8 mouse cellular contexts compared by ENCODE assay signal in the genomic region with DNA sequence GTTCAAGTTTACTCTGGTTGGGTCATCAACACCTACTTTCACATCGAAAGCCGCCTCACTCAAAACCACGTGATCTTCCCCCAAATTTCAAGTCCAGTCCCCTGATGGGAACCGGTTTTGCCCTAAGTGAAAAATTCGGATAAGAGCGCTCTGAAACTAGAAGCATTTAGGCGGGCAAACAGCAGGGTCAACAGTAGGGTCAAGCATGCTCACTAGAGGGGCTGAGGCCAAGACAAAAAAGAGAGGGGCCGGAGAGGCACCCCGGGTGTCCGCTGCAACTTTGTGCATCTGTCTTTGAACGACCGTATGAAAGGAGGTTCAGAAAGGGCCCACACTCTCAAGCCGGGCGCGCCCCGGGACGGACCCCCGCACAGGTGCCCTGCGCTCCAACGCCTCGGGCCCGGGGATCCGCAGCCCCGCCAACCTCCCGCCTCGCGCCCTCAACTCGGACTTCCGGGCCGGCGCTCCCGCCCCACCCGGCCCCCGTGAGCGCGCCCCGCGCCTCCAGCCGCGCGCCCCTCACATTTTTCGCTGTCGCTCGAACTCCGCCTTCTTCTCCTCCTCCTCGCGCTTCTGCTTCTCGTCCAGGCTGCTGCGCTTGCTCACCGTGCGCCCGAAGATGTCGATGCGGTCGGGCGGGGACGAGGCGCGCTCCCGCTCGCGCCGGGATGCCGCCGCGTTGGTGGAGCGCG. TPM values are rescaled to one million over a fixed set of nuclear protein-coding genes. Genes with fewer than 3 reads are reported as not detected.
DNase-seq lines count a peak whose midpoint lies in the region; ATAC-seq lines count a peak whose summit lies in the region.

No protein-coding gene starts in this region.

- peak; percentile 39 for DNase-seq in MEL-GATA-1-ER (ENCODE audit: extremely low read depth, low read depth)
- DNase-seq in cerebellum, adult 8-10 months: peak; percentile 45
- DNase-seq in hindbrain, embryonic 11.5 days (ENCODE audit: low spot score): peak; percentile 73
- peak; percentile 65 to 74 for DNase-seq in layer of hippocampus, postnatal 10 days (ENCODE audit: low spot score in 2 of 2)
- DNase-seq in lung, postnatal 10 days: peak; percentile 80
- peak; percentile 70 for DNase-seq in ovary, postnatal 36 days (ENCODE audit: low spot score)
- peak; percentile 79 for DNase-seq in thymus, postnatal 14 days

- no peaks in the 10 kb centered on the region for H3K36me3 ChIP-seq in hindbrain, embryonic 11.5 days (ENCODE audit: control insufficient read depth, insufficient read depth, low read length)

- ATAC-seq in frontal cortex, adult (ENCODE audit: low TSS enrichment): peak; percentile 87
- ATAC-seq in hindbrain, embryonic 11.5 days (ENCODE audit: low FRiP score): peak; percentile 80

- no peaks in the 10 kb centered on the region for H3K27me3 ChIP-seq in hindbrain, embryonic 11.5 days (ENCODE audit: control insufficient read depth, insufficient read depth, low read length)

- peak overlapping the region; percentile 97 for H3K27ac ChIP-seq in hindbrain, embryonic 11.5 days (ENCODE audit: low read depth, low read length)

- under 1% methylated on average over 58 of the region's 68 CpGs for WGBS in hindbrain, embryonic 11.5 days

- H3K4me3 ChIP-seq in hindbrain, embryonic 11.5 days (ENCODE audit: low read depth, low read length): peak overlapping the region; percentile 80

- peak overlapping the region; percentile 99 for H3K9ac ChIP-seq in hindbrain, embryonic 11.5 days (ENCODE audit: low read depth, low read length)

- H3K4me2 ChIP-seq in hindbrain, embryonic 11.5 days (replicated peaks; ENCODE audit: low read depth, low read length): peak overlapping the region; percentile 55

- H3K4me1 ChIP-seq in hindbrain, embryonic 11.5 days (replicated peaks; ENCODE audit: control insufficient read depth, insufficient read depth, low read length): peaks cover 6% of the 10 kb centered on the region

- no peaks in the 10 kb centered on the region for H3K9me3 ChIP-seq in hindbrain, embryonic 11.5 days (ENCODE audit: control insufficient read depth, low read length)

RNA-seq across cellular contexts. Expression of a gene that starts 0.7 kb away (rescaled TPM):
- polyA plus RNA-seq in hindbrain, embryonic 11.5 days (2014; fragmentation: Nextera tagmentation; extraction: Ambion mirVana): 162 and 171 TPM in 2 replicates
- 100 to 1,000 TPM; 118 to 122 TPM for total RNA-seq in layer of hippocampus, postnatal 10 days (2021)

RNA-seq across cellular contexts. Expression of a gene that starts 28.6 kb away (rescaled TPM):
- polyA plus RNA-seq in hindbrain, embryonic 11.5 days (2014; fragmentation: Nextera tagmentation; extraction: Ambion mirVana): 36.3 and 43.6 TPM in 2 replicates
- total RNA-seq in layer of hippocampus, postnatal 10 days (2021): 10 to 100 TPM; 40.8 to 48.9 TPM

Comparison
In these comparisons a context has a peak if more than half of its experiments do, and no peak if none do; other contexts are left out.
1. Peak in every context shown above with its lines: DNase-seq, ATAC-seq, H3K4me3 ChIP-seq and H3K27ac ChIP-seq.